Mouse (Mus musculus): Measurements from ENCODE around the gene Slc16a13.

- TF ChIP-seq CTCF (IDR thresholded peaks at IDR 0.05; ENCODE audit: borderline replicate concordance, insufficient read depth, low read length): no peak
- no peak for TF ChIP-seq POLR2A (IDR thresholded peaks at IDR 0.05; ENCODE audit: low read depth, low read length)
Measured at GRCm38 (mm10) chr11:70218039-70218438, 2.8 kb downstream of the Slc16a13 start.

Data from embryonic fibroblast, embryonic 13.5 days (primary cell).